Mouse (Mus musculus): ENCODE measurements around the gene Rhbdd3. TPM values are rescaled to one million over a fixed set of nuclear protein-coding genes. Genes with fewer than 3 reads are reported as not detected.

The Rhbdd3 gene
- polyA plus RNA-seq, 1 experiment = 18.3 TPM

DNA sequence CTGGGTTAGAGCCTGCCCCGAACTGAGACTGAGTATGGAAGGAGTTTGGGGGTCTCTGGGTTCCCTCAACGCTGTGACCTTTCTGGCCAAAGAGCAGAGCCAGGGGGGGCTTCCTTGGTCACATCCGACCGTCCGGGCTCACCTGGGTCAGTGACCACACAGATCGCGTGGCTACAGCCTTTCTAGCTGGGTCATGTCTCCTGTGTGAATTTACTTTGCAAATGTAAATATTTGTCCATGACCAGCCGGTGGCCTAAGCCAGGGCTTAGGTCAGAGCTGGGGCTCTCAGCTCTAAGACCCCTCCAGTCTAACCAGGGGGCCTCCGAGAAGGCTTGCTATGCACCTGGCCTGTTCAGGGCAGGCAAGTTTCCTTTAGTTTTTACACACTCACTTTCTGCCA is 40.6 kb downstream of the Rhbdd3 start:
- Histone ChIP-seq H3K27me3 (ENCODE audit: control insufficient read depth, insufficient read depth, low read length, poor library complexity, severe bottlenecking) (no peaks in the 10 kb centered on the region), H3K27ac (ENCODE audit: insufficient read depth, low read length) (no peak overlapping the region), H3K9me3 (replicated peaks; ENCODE audit: control insufficient read depth, insufficient read depth, low read length, poor library complexity, severe bottlenecking) (no peaks in the 10 kb centered on the region), H3K4me1 (ENCODE audit: control insufficient read depth, insufficient read depth, low read length) (no peaks in the 10 kb centered on the region), H3K9ac (ENCODE audit: low read depth, poor library complexity, severe bottlenecking) (no peak overlapping the region), H3K36me3 (ENCODE audit: control insufficient read depth, insufficient read depth, low read length, poor library complexity, severe bottlenecking) (no peaks in the 10 kb centered on the region), H3K4me3 (ENCODE audit: low read depth, low read length) (no peak overlapping the region)
- TF ChIP-seq POLR2A (IDR thresholded peaks at IDR 0.05; ENCODE audit: insufficient read depth, low read length) = no peak
- TF ChIP-seq CTCF (IDR thresholded peaks at IDR 0.05; ENCODE audit: low read depth, low read length) = no peak
- no peak for TF ChIP-seq EP300 (IDR thresholded peaks at IDR 0.05; ENCODE audit: insufficient read depth, low read depth, low read length)

DNA sequence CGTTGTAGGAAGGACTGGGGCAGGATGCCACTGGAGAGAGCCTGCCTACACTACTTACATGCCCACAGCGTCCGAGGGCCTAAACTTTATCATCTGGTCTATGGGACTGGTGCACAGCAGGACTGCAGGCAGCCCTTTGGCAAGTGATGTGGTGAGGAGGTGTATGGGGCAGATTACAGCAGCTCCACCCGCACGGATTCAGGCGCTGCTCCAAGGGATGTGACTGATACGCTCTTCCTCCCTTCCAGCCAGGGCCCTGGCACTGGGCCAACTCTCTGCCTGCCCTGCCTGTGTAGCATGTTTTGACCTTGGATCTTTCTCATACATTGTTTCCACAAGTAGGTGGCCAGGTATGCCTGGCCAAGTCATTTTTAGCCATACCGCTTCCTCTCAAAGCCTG is 41.9 kb downstream of the Rhbdd3 start:
- H3K27ac ChIP-seq (ENCODE audit: insufficient read depth, low read length) = no peak overlapping the region
- no peaks in the 10 kb centered on the region for H3K27me3 ChIP-seq (ENCODE audit: control insufficient read depth, insufficient read depth, low read length, poor library complexity, severe bottlenecking)
- H3K4me1 ChIP-seq (ENCODE audit: control insufficient read depth, insufficient read depth, low read length) = no peaks in the 10 kb centered on the region
- H3K9ac ChIP-seq (ENCODE audit: low read depth, poor library complexity, severe bottlenecking) = no peak overlapping the region
- H3K36me3 ChIP-seq (ENCODE audit: control insufficient read depth, insufficient read depth, low read length, poor library complexity, severe bottlenecking) = no peaks in the 10 kb centered on the region
- TF ChIP-seq EP300 (IDR thresholded peaks at IDR 0.05; ENCODE audit: insufficient read depth, low read depth, low read length) = no peak
- 0 out of 2 replicates have a peak overlapping the region, but pooled peaks have one; percentile 8 for H3K4me3 ChIP-seq (ENCODE audit: low read depth, low read length)
- H3K9me3 ChIP-seq (replicated peaks; ENCODE audit: control insufficient read depth, insufficient read depth, low read length, poor library complexity, severe bottlenecking) = no peaks in the 10 kb centered on the region

DNA sequence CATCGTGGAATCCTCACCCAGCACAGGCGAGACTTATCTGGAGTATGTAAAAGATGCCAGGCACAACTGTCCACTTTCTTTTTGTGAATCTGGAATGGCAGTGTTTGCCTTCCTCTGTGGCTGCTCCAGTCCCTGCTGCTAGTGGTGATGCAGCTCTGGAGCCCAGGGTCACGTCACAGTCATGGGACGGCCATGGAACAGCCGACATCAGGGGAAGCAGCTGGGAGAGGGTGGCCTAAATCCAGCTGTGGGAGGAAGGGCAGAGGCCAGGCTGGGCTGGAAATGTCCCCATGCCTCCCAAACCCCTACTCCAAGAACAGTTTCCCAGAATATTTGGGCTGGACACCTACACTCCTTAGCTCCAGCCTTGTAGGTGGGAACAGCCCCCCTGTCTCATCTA is 42.5 kb downstream of the Rhbdd3 start:
- no peak overlapping the region for H3K4me3 ChIP-seq (ENCODE audit: low read depth, low read length)
- no peaks in the 10 kb centered on the region for H3K36me3 ChIP-seq (ENCODE audit: control insufficient read depth, insufficient read depth, low read length, poor library complexity, severe bottlenecking)
- no peaks in the 10 kb centered on the region for H3K4me1 ChIP-seq (ENCODE audit: control insufficient read depth, insufficient read depth, low read length)
- TF ChIP-seq POLR2A (IDR thresholded peaks at IDR 0.05; ENCODE audit: insufficient read depth, low read length) (no peak), CTCF (IDR thresholded peaks at IDR 0.05; ENCODE audit: low read depth, low read length) (no peak), EP300 (IDR thresholded peaks at IDR 0.05; ENCODE audit: insufficient read depth, low read depth, low read length) (no peak)
- no peaks in the 10 kb centered on the region for H3K9me3 ChIP-seq (replicated peaks; ENCODE audit: control insufficient read depth, insufficient read depth, low read length, poor library complexity, severe bottlenecking)
- H3K9ac ChIP-seq (ENCODE audit: low read depth, poor library complexity, severe bottlenecking) = no peak overlapping the region
- H3K27ac ChIP-seq (ENCODE audit: insufficient read depth, low read length) = no peak overlapping the region
- no peaks in the 10 kb centered on the region for H3K27me3 ChIP-seq (ENCODE audit: control insufficient read depth, insufficient read depth, low read length, poor library complexity, severe bottlenecking)

DNA sequence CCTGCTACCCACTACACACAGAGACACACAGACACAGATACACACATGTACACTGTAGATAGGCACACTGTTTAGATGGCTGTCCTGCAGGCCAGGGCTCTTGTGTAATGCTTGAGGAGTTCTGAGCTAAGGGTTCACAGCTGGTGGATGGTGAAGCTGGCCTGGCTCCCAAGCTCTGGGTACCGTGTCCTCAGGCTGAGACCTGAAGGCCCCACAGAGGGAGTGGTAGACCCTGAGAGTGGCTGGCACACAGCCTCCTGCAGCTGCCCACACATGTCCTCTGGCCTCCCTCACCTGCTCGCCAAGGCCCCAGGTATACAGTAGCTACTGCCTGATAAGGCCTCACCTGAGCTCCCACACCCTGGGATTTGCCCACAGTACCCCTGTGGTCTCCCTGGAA is 43.2 kb downstream of the Rhbdd3 start:
- H3K4me3 ChIP-seq (ENCODE audit: low read depth, low read length) = no peak overlapping the region
- no peaks in the 10 kb centered on the region for H3K9me3 ChIP-seq (replicated peaks; ENCODE audit: control insufficient read depth, insufficient read depth, low read length, poor library complexity, severe bottlenecking)
- no peaks in the 10 kb centered on the region for H3K36me3 ChIP-seq (ENCODE audit: control insufficient read depth, insufficient read depth, low read length, poor library complexity, severe bottlenecking)
- H3K9ac ChIP-seq (ENCODE audit: low read depth, poor library complexity, severe bottlenecking) = no peak overlapping the region
- no peak overlapping the region for H3K27ac ChIP-seq (ENCODE audit: insufficient read depth, low read length)
- TF ChIP-seq EP300 (IDR thresholded peaks at IDR 0.05; ENCODE audit: insufficient read depth, low read depth, low read length) = no peak
- TF ChIP-seq POLR2A (IDR thresholded peaks at IDR 0.05; ENCODE audit: insufficient read depth, low read length) = no peak
- TF ChIP-seq CTCF (IDR thresholded peaks at IDR 0.05; ENCODE audit: low read depth, low read length) = no peak
- no peaks in the 10 kb centered on the region for H3K27me3 ChIP-seq (ENCODE audit: control insufficient read depth, insufficient read depth, low read length, poor library complexity, severe bottlenecking)
- no peaks in the 10 kb centered on the region for H3K4me1 ChIP-seq (ENCODE audit: control insufficient read depth, insufficient read depth, low read length)

DNA sequence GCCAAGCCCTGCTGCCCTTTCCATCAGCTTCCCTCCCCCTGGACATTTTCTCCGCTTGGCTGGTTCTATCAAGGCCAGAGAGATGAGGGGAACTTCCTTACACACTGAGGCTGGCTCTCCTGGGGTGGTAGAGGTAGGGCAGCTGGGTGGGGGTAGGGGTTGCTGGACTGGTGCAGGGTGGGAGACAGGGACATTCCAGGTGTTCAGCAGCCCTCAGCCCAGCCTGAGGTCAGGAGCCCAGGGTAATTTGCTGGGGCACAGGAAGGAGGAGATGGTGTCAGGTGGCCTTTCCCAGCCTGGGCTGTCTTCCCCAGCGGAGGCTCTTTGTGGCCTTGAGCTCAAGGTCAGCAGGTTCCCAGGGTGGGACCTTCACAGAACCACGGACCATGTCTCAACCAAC is 46.9 kb downstream of the Rhbdd3 start:
- Histone ChIP-seq H3K27ac (ENCODE audit: insufficient read depth, low read length) (no peak overlapping the region), H3K9ac (ENCODE audit: low read depth, poor library complexity, severe bottlenecking) (no peak overlapping the region), H3K4me3 (ENCODE audit: low read depth, low read length) (no peak overlapping the region), H3K36me3 (ENCODE audit: control insufficient read depth, insufficient read depth, low read length, poor library complexity, severe bottlenecking) (no peaks in the 10 kb centered on the region), H3K4me1 (ENCODE audit: control insufficient read depth, insufficient read depth, low read length) (no peaks in the 10 kb centered on the region), H3K27me3 (ENCODE audit: control insufficient read depth, insufficient read depth, low read length, poor library complexity, severe bottlenecking) (no peaks in the 10 kb centered on the region), H3K9me3 (replicated peaks; ENCODE audit: control insufficient read depth, insufficient read depth, low read length, poor library complexity, severe bottlenecking) (no peaks in the 10 kb centered on the region)
- TF ChIP-seq POLR2A (IDR thresholded peaks at IDR 0.05; ENCODE audit: insufficient read depth, low read length) = no peak

DNA sequence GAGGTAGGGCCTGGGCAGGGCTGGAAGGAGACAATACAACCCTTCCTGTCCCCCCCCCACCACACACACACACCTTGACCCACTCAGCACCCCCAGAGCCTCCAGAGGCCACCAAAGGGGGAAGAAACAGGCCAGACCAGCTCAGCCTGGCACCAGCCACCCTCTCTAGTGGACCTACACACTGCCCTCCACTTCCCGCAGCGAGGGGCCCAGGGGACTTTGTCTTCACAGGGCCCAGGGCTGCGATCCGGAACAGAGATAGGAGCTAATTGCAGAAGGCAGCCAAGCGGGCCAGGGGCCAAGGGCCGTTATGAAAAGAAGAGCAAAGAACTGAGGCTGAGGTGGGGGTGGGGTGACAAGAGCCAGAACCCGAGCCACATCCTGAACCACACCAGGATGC is 50.5 kb downstream of the Rhbdd3 start:
- Histone ChIP-seq H3K4me3 (ENCODE audit: low read depth, low read length) (no peak overlapping the region), H3K27me3 (ENCODE audit: control insufficient read depth, insufficient read depth, low read length, poor library complexity, severe bottlenecking) (no peaks in the 10 kb centered on the region), H3K9ac (ENCODE audit: low read depth, poor library complexity, severe bottlenecking) (no peak overlapping the region), H3K36me3 (ENCODE audit: control insufficient read depth, insufficient read depth, low read length, poor library complexity, severe bottlenecking) (no peaks in the 10 kb centered on the region), H3K4me1 (ENCODE audit: control insufficient read depth, insufficient read depth, low read length) (no peaks in the 10 kb centered on the region), H3K27ac (ENCODE audit: insufficient read depth, low read length) (no peak overlapping the region), H3K9me3 (replicated peaks; ENCODE audit: control insufficient read depth, insufficient read depth, low read length, poor library complexity, severe bottlenecking) (no peaks in the 10 kb centered on the region)
- TF ChIP-seq EP300 (IDR thresholded peaks at IDR 0.05; ENCODE audit: insufficient read depth, low read depth, low read length) = no peak

DNA sequence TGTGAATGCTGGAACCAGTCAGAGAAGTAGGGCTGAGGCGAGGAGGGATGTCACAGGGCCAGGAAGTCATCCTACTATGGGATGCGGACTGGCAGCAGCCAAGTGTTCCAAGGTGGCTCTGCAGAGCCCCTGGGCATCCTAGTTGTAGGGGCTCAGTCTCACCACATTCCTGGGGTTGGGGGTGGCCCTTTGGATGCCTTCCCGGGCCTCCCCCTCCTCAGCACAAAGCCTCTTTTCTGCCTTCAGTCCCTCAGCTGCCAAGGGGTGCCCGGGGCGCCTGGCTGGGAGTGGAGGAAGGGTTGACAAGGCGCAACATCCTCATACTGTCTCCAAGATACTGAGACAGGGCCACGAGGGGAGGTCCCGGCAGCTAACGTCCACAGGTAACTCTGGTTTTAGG is 51.2 kb downstream of the Rhbdd3 start:
- no peaks in the 10 kb centered on the region for H3K27me3 ChIP-seq (ENCODE audit: control insufficient read depth, insufficient read depth, low read length, poor library complexity, severe bottlenecking)
- TF ChIP-seq EP300 (IDR thresholded peaks at IDR 0.05; ENCODE audit: insufficient read depth, low read depth, low read length) (no peak), POLR2A (IDR thresholded peaks at IDR 0.05; ENCODE audit: insufficient read depth, low read length) (no peak), CTCF (IDR thresholded peaks at IDR 0.05; ENCODE audit: low read depth, low read length) (no peak)
- H3K4me3 ChIP-seq (ENCODE audit: low read depth, low read length) = no peak overlapping the region
- H3K36me3 ChIP-seq (ENCODE audit: control insufficient read depth, insufficient read depth, low read length, poor library complexity, severe bottlenecking) = no peaks in the 10 kb centered on the region
- no peaks in the 10 kb centered on the region for H3K9me3 ChIP-seq (replicated peaks; ENCODE audit: control insufficient read depth, insufficient read depth, low read length, poor library complexity, severe bottlenecking)
- no peak overlapping the region for H3K9ac ChIP-seq (ENCODE audit: low read depth, poor library complexity, severe bottlenecking)
- no peak overlapping the region for H3K27ac ChIP-seq (ENCODE audit: insufficient read depth, low read length)
- H3K4me1 ChIP-seq (ENCODE audit: control insufficient read depth, insufficient read depth, low read length) = no peaks in the 10 kb centered on the region

All from ES-Bruce4 (cell line).